Mouse (Mus musculus) frontal cortex, postnatal 10 days (tissue): Measurements from ENCODE around the gene Dhx36.

Source experiments
- DNase-seq, 2 experiments: peaks; one replicate each; pipeline ENCODE4 v3.0.0; 2022; ENCODE audit warnings: low spot score in 2 of 2, mixed read lengths in 1 of 2

Gene Dhx36

DNA sequence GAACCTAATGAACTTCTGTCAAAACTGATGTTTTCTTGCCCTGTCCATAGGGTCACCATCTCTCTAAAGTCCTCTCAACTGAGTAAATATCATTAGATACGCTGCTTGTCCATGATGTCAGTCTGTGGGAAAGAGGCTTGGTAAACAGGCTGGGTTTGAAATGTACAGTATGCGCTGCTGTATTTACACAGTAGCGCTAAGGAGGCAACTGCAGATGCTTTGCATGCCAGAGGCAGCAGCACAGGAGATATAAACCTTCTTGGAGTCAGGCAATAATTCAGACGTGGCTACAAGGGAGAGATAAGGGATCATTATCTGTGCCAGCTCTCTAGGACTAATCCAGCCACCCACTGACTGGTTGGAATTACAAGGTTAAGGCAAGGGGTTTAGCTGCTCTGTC, 73.1 kb downstream of the Dhx36 start:
- no peak for DNase-seq

- no peak for DNase-seq
Measured at GRCm38 (mm10) chr3:62418387-62419138, 88.2 kb downstream of the Dhx36 start.
